In genomic region chr10:96185601-96186000, GRCm38 (mm10) we compare ENCODE assay signal across 43 mouse cellular contexts. TPM values are rescaled to one million over a fixed set of nuclear protein-coding genes. Genes with fewer than 3 reads are reported as not detected.
DNase-seq lines count a peak whose midpoint lies in the region; ATAC-seq and TF ChIP-seq lines count a peak whose summit lies in the region.
"Had no signal": no experiment of that assay in that cellular context is flagged by ENCODE, and none has a peak within 500 bp of the region (broad histone marks: within the 10 kb centered on the region; RNA-seq: fewer than 3 reads in every experiment).

No protein-coding gene starts in this region.

- H3K79me2 ChIP-seq in MEL (ENCODE audit: control insufficient read depth, insufficient read depth, low read length, poor library complexity) = no peaks in the 10 kb centered on the region

- peaks cover 26% of the 10 kb centered on the region for H3K4me1 ChIP-seq in liver, postnatal 0 days (ENCODE audit: insufficient read depth)
- peaks cover 3% of the 10 kb centered on the region for H3K4me1 ChIP-seq in liver, embryonic 11.5 days (replicated peaks; ENCODE audit: control insufficient read depth, insufficient read depth, low read length)
- H3K4me1 ChIP-seq in MEL (ENCODE audit: control insufficient read depth in 1 of 2, insufficient read depth in 2 of 2, low read length in 2 of 2) = peaks cover 10 to 18% of the 10 kb centered on the region in 2 experiments
- H3K4me1 ChIP-seq in midbrain, embryonic 15.5 days = no peaks in the 10 kb centered on the region; the same call in 1 of the 2 replicates
- H3K4me1 ChIP-seq: hindbrain, embryonic 12.5 days; intestine, embryonic 15.5 days had no signal

- no peak for ATAC-seq in liver, postnatal 0 days
- no peak for ATAC-seq in liver, embryonic 11.5 days (replicated peaks; ENCODE audit: low FRiP score)
- ATAC-seq in megakaryocyte, adult 5-6 weeks (ENCODE audit: poor library complexity, severe bottlenecking) = peak; percentile 50
- no peak for ATAC-seq in midbrain, embryonic 15.5 days (replicated peaks)
- ATAC-seq: forebrain, embryonic 16.5 days; hindbrain, postnatal 0 days; intestine, embryonic 15.5 days had no signal

- H3K9me3 ChIP-seq in liver, postnatal 0 days (ENCODE audit: low read length) = no peaks in the 10 kb centered on the region
- H3K9me3 ChIP-seq in liver, embryonic 11.5 days (ENCODE audit: control insufficient read depth, low read length) = no peaks in the 10 kb centered on the region
- H3K9me3 ChIP-seq in MEL (replicated peaks; ENCODE audit: insufficient read depth, low read length) = no peaks in the 10 kb centered on the region
- H3K9me3 ChIP-seq in midbrain, embryonic 15.5 days = no peaks in the 10 kb centered on the region
- H3K9me3 ChIP-seq: heart, embryonic 15.5 days; hindbrain, embryonic 12.5 days; intestine, embryonic 15.5 days; neural tube, embryonic 13.5 days had no signal

- 52% methylated on average over 3 of the region's 3 CpGs for WGBS in liver, postnatal 0 days (ENCODE audit: insufficient replicate concordance)
- WGBS in liver, embryonic 11.5 days = 71% methylated on average over 3 of the region's 3 CpGs
- 84% methylated on average over 3 of the region's 3 CpGs for WGBS in midbrain, embryonic 15.5 days

- no peak for TF ChIP-seq RAD21 in MEL (IDR thresholded peaks at IDR 0.05; ENCODE audit: low read depth, low read length)

- no peak overlapping the region for H3K9ac ChIP-seq in liver, postnatal 0 days (replicated peaks)
- no peak overlapping the region for H3K9ac ChIP-seq in liver, embryonic 11.5 days (ENCODE audit: low read depth, low read length)
- H3K9ac ChIP-seq in MEL (ENCODE audit: control insufficient read depth, low read depth, low read length, poor library complexity, severe bottlenecking) = no peak overlapping the region
- no peak overlapping the region for H3K9ac ChIP-seq in midbrain, embryonic 15.5 days
- H3K9ac ChIP-seq: heart, embryonic 15.5 days; hindbrain, embryonic 12.5 days; intestine, embryonic 15.5 days; neural tube, embryonic 13.5 days had no signal

- TF ChIP-seq EP300 in liver, postnatal 0 days (IDR thresholded peaks at IDR 0.05; ENCODE audit: low read depth) = peak; percentile 66; the same call in 1 of the 2 replicates
- 0 out of 4 replicates have a peak, but pooled peaks of 1 of the 2 experiments have one; percentile 24 for TF ChIP-seq EP300 in MEL (IDR thresholded peaks at IDR 0.05; ENCODE audit: low read depth in 1 of 2, low read length in 2 of 2)

- intact Hi-C loops in left cerebral cortex, postnatal 25 days (cut with DNase I) = no loop called here

- H3K27ac ChIP-seq in liver, postnatal 0 days (ENCODE audit: low read depth) = no peak overlapping the region
- H3K27ac ChIP-seq in liver, embryonic 11.5 days (ENCODE audit: low read depth, low read length) = no peak overlapping the region
- no peak overlapping the region for H3K27ac ChIP-seq in MEL (ENCODE audit: control insufficient read depth, low read depth, low read length)
- H3K27ac ChIP-seq in midbrain, embryonic 15.5 days = no peak overlapping the region
- H3K27ac ChIP-seq: gastrocnemius, adult 2 months; heart, embryonic 15.5 days; hindbrain, embryonic 12.5 days; hindbrain, postnatal 0 days; intestine, embryonic 15.5 days; neural tube, embryonic 13.5 days; stomach, postnatal 0 days had no signal

- TF ChIP-seq POLR2A in MEL (IDR thresholded peaks at IDR 0.05; ENCODE audit: control insufficient read depth in 1 of 2, insufficient read depth in 1 of 2, low read depth in 1 of 2, low read length in 2 of 2, poor library complexity in 1 of 2) = no peak

- TF ChIP-seq CTCF in liver, postnatal 0 days (IDR thresholded peaks at IDR 0.05; ENCODE audit: low read depth) = no peak
- no peak for TF ChIP-seq CTCF in MEL (IDR thresholded peaks at IDR 0.05 in 2 of 3, conservative IDR thresholded peaks at IDR 0.05 in 1 of 3; ENCODE audit: control insufficient read depth in 1 of 3, insufficient read depth in 1 of 3, low read depth in 2 of 3, low read length in 3 of 3, poor library complexity in 1 of 3, severe bottlenecking in 1 of 3)

- no peak overlapping the region for H3K4me3 ChIP-seq in liver, postnatal 0 days (ENCODE audit: low read depth, low read length)
- H3K4me3 ChIP-seq in liver, embryonic 11.5 days (ENCODE audit: low read depth, low read length) = no peak overlapping the region
- H3K4me3 ChIP-seq in MEL (ENCODE audit: control insufficient read depth in 1 of 2, insufficient read depth in 1 of 2, low read depth in 2 of 2, low read length in 2 of 2) = no peak overlapping the region
- H3K4me3 ChIP-seq in midbrain, embryonic 15.5 days = no peak overlapping the region
- H3K4me3 ChIP-seq: erythroblast, embryonic 14.5 days; gastrocnemius, adult 2 months; heart, embryonic 15.5 days; hindbrain, embryonic 12.5 days; intestine, embryonic 15.5 days; neural tube, embryonic 13.5 days had no signal

- H3K4me2 ChIP-seq in liver, postnatal 0 days (ENCODE audit: low read depth, low read length) = no peak overlapping the region
- no peak overlapping the region for H3K4me2 ChIP-seq in liver, embryonic 11.5 days
- H3K4me2 ChIP-seq in midbrain, embryonic 15.5 days = no peak overlapping the region
- H3K4me2 ChIP-seq: heart, embryonic 15.5 days; hindbrain, embryonic 12.5 days; intestine, embryonic 15.5 days; midbrain, embryonic 11.5 days; neural tube, embryonic 13.5 days had no signal

- no peaks in the 10 kb centered on the region for H3K36me3 ChIP-seq in liver, postnatal 0 days (replicated peaks; ENCODE audit: insufficient read depth, low read length)
- H3K36me3 ChIP-seq in liver, embryonic 11.5 days (ENCODE audit: control insufficient read depth, insufficient read depth, low read length) = no peaks in the 10 kb centered on the region
- H3K36me3 ChIP-seq in MEL (ENCODE audit: control insufficient read depth in 1 of 2, insufficient read depth in 2 of 2, low read length in 2 of 2) = peaks cover 0 to 18% of the 10 kb centered on the region in 2 experiments; a peak in 2 of 4 replicates
- no peaks in the 10 kb centered on the region for H3K36me3 ChIP-seq in midbrain, embryonic 15.5 days (replicated peaks)
- H3K36me3 ChIP-seq: heart, embryonic 15.5 days; hindbrain, embryonic 12.5 days; intestine, embryonic 15.5 days; neural tube, embryonic 13.5 days had no signal

- H3K27me3 ChIP-seq in liver, postnatal 0 days (ENCODE audit: insufficient read depth, low read length) = no peaks in the 10 kb centered on the region
- H3K27me3 ChIP-seq in liver, embryonic 11.5 days (replicated peaks; ENCODE audit: control insufficient read depth, insufficient read depth, low read length) = no peaks in the 10 kb centered on the region
- no peaks in the 10 kb centered on the region for H3K27me3 ChIP-seq in MEL (ENCODE audit: control insufficient read depth in 1 of 2, insufficient read depth in 2 of 2, low read length in 2 of 2)
- no peaks in the 10 kb centered on the region for H3K27me3 ChIP-seq in midbrain, embryonic 15.5 days (replicated peaks)
- H3K27me3 ChIP-seq: CH12.LX; heart, embryonic 15.5 days; hindbrain, embryonic 12.5 days; intestine, embryonic 15.5 days; neural tube, embryonic 13.5 days had no signal

- no peak for DNase-seq in liver, postnatal 0 days
- no peak for DNase-seq in liver, embryonic 11.5 days (ENCODE audit: low spot score)
- DNase-seq in 416B (ENCODE audit: low read depth) (peak; percentile 86), MEL (ENCODE audit: low read depth, low spot score) (no peak)
- no peak for DNase-seq in left cerebral cortex, postnatal 25 days (ENCODE audit: low spot score in 2 of 2)
- no peak for DNase-seq in thymus, postnatal 36 days
- DNase-seq: adrenal gland, postnatal 14 days; cerebellum, adult 18-20 months; cerebellum, postnatal 14 days; gastrocnemius, adult 2 months; gastrocnemius, postnatal 36 days; heart, postnatal 36 days; kidney, adult 2 months; kidney, postnatal 10 days; layer of hippocampus, adult 9-11 months; liver; lung, adult 2 months; retina, postnatal 1 day; right cerebral cortex, postnatal 14 days; thymus, adult 18-20 months; thymus, postnatal 4 days had no signal

TF ChIP-seq in MEL, 35 proteins besides CTCF, POLR2A, EP300 and RAD21:
- peak; percentile 46 for TF ChIP-seq MAX (IDR thresholded peaks at IDR 0.05; ENCODE audit: low read length)
- TF ChIP-seq ELF1 (IDR thresholded peaks at IDR 0.05; ENCODE audit: low read depth, low read length) = no peak
- TF ChIP-seq ETS1 (IDR thresholded peaks at IDR 0.05; ENCODE audit: low read depth, low read length) = 0 out of 2 replicates have a peak, but pooled peaks have one; percentile 24
- peak; percentile 8; the same call in 1 of the 2 replicates for TF ChIP-seq MYC (IDR thresholded peaks at IDR 0.05; ENCODE audit: low read depth, low read length)
- TF ChIP-seq NELFE (IDR thresholded peaks at IDR 0.05; ENCODE audit: low read depth, low read length) = no peak
- peak; percentile 72 for TF ChIP-seq ZNF384 (IDR thresholded peaks at IDR 0.05; ENCODE audit: low read depth, low read length)

RNA-seq across cellular contexts. Expression of gene Gm5426, which starts 49.2 kb away (rescaled TPM):
- polyA plus RNA-seq in liver, postnatal 0 days (2015; fragmentation: Nextera tagmentation; extraction: Ambion mirVana) = not detected in 2 replicates
- polyA plus RNA-seq in liver, embryonic 11.5 days (2014; fragmentation: Nextera tagmentation; extraction: Ambion mirVana) = not detected in 2 replicates
- total RNA-seq in MEL (2012; rRNA removed) = not detected in 2 replicates
- polyA plus RNA-seq in MEL (2012; ENCODE audit: insufficient read depth in 1 of 2, insufficient read length in 2 of 2, low read depth in 1 of 2, low replicate concordance in 2 of 2, missing spikeins in 1 of 2) = 1 to 10 TPM in 1 of 2 experiments, not detected in 1; 1.0 TPM
- total RNA-seq in megakaryocyte, adult 5-6 weeks (2015) = not detected in 2 replicates
- not detected in 2 replicates for total RNA-seq in megakaryocyte, adult 5-6 weeks (2017)
- not detected in 2 replicates for polyA plus RNA-seq in midbrain, embryonic 15.5 days (2015; fragmentation: Nextera tagmentation; extraction: Ambion mirVana)
- total RNA-seq in left cerebral cortex, postnatal 25 days (2021) = not detected
- total RNA-seq: adrenal gland, postnatal 14 days; CH12.LX; ES-E14; gastrocnemius, adult 2 months; gastrocnemius, postnatal 36 days; heart, adult 8-10 months; heart, postnatal 36 days; hindbrain, postnatal 0 days; left cerebral cortex, postnatal 10 days; midbrain, postnatal 0 days had no signal
- polyA plus RNA-seq: brain, embryonic 14.5 days; C2C12; cortical plate, adult 2 months; embryonic facial prominence, embryonic 14.5 days; erythroblast, embryonic 14.5 days; forebrain, embryonic 11.5 days; forebrain, embryonic 16.5 days; heart, embryonic 15.5 days; hindbrain, embryonic 12.5 days; hindbrain, postnatal 0 days; intestine, embryonic 15.5 days; kidney, adult 2 months; limb, embryonic 11.5 days; lung, adult 2 months; midbrain, embryonic 11.5 days; midbrain, postnatal 0 days; neural tube, embryonic 13.5 days; stomach, postnatal 0 days had no signal
